Mouse (Mus musculus) frontal cortex, adult 2 months (tissue): ENCODE results near the gene Armc10. TPM values are rescaled to one million over a fixed set of nuclear protein-coding genes. Genes with fewer than 3 reads are reported as not detected.
"Not testable (repeated sequence)": the region's sequence is repeated elsewhere in the genome, so short reads cannot be mapped to it uniquely, and the experiment has no call there.

Source experiments
- DNase-seq, 2 experiments: peaks; one replicate each; pipeline ENCODE4 v3.0.0; 2022; ENCODE audit warnings: low spot score in 1 of 2; ENCODE audit errors: extremely low spot score in 1 of 2
- polyA plus RNA-seq: library from polyadenylated mRNA; depleted of rRNA; stranded (reverse); fragments of >200 nt; gene quantifications from 2 replicates; pipeline ENCODE4 v1.2.3, GENCODE M21; 2012; rRNA removed

Armc10 gene
- polyA plus RNA-seq, 1 experiment: 26.6 TPM

DNA sequence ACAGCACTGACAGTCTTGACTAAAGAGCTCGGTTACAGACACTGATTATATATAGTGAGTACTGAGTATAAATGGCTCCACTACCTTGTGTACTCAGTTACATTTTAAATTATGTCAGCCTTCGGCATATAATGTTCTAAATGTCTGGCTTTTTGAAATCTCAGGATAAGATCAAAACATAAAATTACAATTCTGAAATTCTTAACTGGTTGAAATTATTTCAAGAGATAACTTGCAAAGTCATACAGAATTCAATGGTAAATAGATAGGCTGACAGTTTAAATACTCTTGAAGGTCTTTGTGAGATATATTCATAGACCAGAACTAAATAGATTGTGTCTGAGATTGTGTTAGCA, 56.4 kb downstream of the Armc10 start:
- no peak for DNase-seq

DNA sequence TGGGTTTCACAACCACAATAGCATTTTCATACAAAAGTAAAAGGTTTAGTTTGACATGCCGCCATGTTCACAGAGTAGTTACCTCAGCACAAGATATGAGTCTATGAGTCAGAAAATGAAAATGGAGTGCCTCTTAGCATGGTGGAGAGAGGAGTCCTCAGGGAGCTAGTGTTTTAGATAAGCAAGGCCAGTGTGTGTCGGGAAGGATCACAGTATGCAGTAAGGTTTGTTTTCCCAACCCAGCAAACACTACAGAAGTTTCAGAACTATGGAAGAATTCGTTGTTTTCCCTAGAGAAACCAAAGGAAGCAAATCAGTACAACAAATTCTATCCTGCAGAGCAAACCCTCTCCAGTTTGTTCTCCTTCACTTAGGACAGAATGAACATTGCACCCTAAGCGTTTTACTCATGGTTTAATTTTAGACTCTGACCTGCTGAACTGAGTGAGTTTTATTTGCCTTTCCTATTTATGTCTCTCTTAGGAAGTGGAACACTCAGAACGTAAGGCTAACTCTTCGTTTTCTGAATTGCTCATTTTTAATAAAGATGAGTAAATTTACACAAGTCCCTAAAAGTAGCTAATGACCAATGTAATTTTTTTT, 57.4 kb downstream of the Armc10 start:
- no peak for DNase-seq

DNA sequence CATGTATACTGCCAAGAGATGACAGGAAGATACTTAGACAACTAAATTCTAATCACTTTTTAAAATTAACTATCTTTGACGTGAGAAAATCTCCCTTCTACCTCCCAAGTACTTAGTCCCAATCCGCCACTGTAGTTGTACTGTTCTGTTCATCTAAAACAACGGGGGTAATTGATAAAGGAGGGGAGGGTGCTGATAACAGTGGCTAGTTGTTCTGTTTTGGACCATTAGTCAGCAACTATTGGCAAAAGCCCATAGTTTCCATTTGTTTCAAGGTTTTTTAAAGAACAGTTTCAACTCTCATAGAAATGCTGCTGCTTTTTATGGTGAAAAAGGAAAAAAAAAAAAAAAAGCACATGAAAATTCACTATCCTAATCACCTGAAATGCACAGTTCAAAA, 58.1 kb downstream of the Armc10 start:
- no peak for DNase-seq

DNA sequence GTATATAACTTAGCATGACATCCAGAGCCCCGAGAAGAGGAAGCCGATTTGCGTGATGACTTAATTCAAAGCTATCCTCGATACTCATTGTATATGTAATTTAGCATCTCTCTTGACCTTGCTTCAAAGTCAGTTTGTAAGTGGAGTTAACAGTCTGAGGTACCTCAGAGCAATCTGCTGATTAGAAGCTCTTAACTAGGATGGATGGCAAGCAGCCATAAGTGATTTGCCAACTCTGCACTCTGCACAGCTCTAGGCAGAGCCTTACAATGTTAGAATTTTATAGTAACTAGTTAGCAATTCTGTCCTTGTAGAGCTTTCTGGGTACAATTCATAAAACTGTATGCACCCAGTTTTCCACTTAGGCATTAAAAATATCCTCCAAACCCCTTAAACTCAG, 60.9 kb downstream of the Armc10 start:
- DNase-seq: no peak

DNA sequence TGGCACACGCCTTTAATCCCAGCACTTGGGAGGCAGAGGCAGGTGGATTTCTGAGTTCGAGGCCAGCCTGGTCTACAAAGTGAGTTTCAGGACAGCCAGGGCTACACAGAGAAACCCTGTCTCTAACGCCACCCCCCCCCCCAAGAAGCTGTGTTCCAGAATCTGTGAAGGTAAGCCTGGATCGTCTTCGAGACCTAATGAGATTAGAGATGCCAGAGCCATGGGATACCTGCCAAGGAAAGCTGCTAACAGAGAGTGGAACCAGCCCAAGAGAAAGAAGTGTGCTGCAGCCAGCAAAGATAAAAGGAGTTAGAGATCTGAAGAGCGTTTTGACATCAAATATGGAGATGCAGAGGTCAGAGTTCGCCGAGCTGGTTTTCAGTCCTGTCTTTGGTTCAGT, 62.4 kb downstream of the Armc10 start:
- not testable (repeated sequence) for DNase-seq

Other genes starting within 250 kb of the Armc10 start
- gene Ccdc146, start 221.1 kb upstream of the Armc10 start, polyA plus RNA-seq: 0.22 and 0.23 TPM in 2 replicates
- 8.3 and 8.4 TPM in 2 replicates for gene Fam185a, start 220.9 kb upstream of the Armc10 start, polyA plus RNA-seq
- gene Lrrc17, start 102.3 kb upstream of the Armc10 start, polyA plus RNA-seq: 0.23 and 0.36 TPM in 2 replicates
- gene Fbxl13, start 179 bp upstream of the Armc10 start, polyA plus RNA-seq: 0.15 and 0.20 TPM in 2 replicates
- gene Napepld, start 55.6 kb downstream of the Armc10 start, polyA plus RNA-seq: 7.6 and 7.8 TPM in 2 replicates
- gene Pmpcb, start 91.3 kb downstream of the Armc10 start, polyA plus RNA-seq: 56.2 and 61.2 TPM in 2 replicates
- gene Dnajc2, start 139.4 kb downstream of the Armc10 start, polyA plus RNA-seq: 21.5 and 24.1 TPM in 2 replicates
- gene Psmc2, start 139.5 kb downstream of the Armc10 start, polyA plus RNA-seq: 91.4 and 96.8 TPM in 2 replicates
- 0.12 and 0.15 TPM in 2 replicates for gene Slc26a5, start 219.8 kb downstream of the Armc10 start, polyA plus RNA-seq